Mouse (Mus musculus) neural tube, embryonic 11.5 days (tissue): Measurements from ENCODE around the gene Gm42906. TPM values are rescaled to one million over a fixed set of nuclear protein-coding genes. Genes with fewer than 3 reads are reported as not detected.

Experiments
- ATAC-seq: fragments of 200-750 bp; cut with Nextera tagmentation; 2 replicates; pipeline ENCODE4 v1.8.0; 2017; ENCODE audit warnings: moderate number of reproducible peaks, mild to moderate bottlenecking, moderate TSS enrichment, moderate library complexity; ENCODE audit not compliant: insufficient read depth, low FRiP score, low TSS enrichment
- DNase-seq: peaks from one replicate; pipeline ENCODE4 v3.0.0-alpha.2; 2015; ENCODE audit warnings: low spot score
- H3K27ac ChIP-seq: fragments of 300-500 bp; sonication (generic); 2 replicates; pipeline ENCODE4 v1.5.1; 2014; ENCODE audit warnings: low read depth, mild to moderate bottlenecking, low read length
- H3K27me3 ChIP-seq: fragments of 300-500 bp; sonication (generic); 2 replicates; pipeline ENCODE4 v1.6.1; 2014; ENCODE audit warnings: mild to moderate bottlenecking, low read length, mixed read lengths; ENCODE audit not compliant: control insufficient read depth, insufficient read depth
- H3K36me3 ChIP-seq: fragments of 300-500 bp; sonication (generic); 2 replicates; pipeline ENCODE4 v1.6.1; 2014; ENCODE audit warnings: mild to moderate bottlenecking, low read length, moderate library complexity, mixed read lengths; ENCODE audit not compliant: control insufficient read depth, insufficient read depth
- H3K4me1 ChIP-seq: fragments of 300-500 bp; sonication (generic); 2 replicates; pipeline ENCODE4 v1.6.1; 2014; ENCODE audit warnings: low read length, mixed read lengths; ENCODE audit not compliant: control insufficient read depth, insufficient read depth
- H3K4me2 ChIP-seq: fragments of 300-500 bp; sonication (generic); 2 replicates; pipeline ENCODE4 v1.6.1; 2014; ENCODE audit warnings: low read depth, mild to moderate bottlenecking, moderate library complexity
- H3K4me3 ChIP-seq: fragments of 300-500 bp; sonication (generic); 2 replicates; pipeline ENCODE4 v1.5.1; 2014; ENCODE audit warnings: low read depth, low read length
- H3K9ac ChIP-seq: fragments of 300-500 bp; sonication (generic); 2 replicates; pipeline ENCODE4 v1.6.1; 2014; ENCODE audit warnings: mild to moderate bottlenecking, low read length
- H3K9me3 ChIP-seq: fragments of 300-500 bp; sonication (generic); 2 replicates; pipeline ENCODE4 v1.6.1; 2016; ENCODE audit warnings: low read length; ENCODE audit not compliant: control insufficient read depth
- WGBS: fragments of 180-500 bp; shearing (Covaris S2); extraction: QIAGEN DNeasy Blood & Tissue Kit; methylation state at CpG from one replicate; pipeline ENCODE4 v1.1.7; 2014; 5-methylcytosine and 5-hydroxymethylcytosine counted together
- polyA plus RNA-seq: library from polyadenylated mRNA; unstranded; fragments of >200 nt; fragmentation: Nextera tagmentation; extraction: Ambion mirVana; gene quantifications from 2 replicates; pipeline ENCODE4 v1.2.1, GENCODE M21; 2014

Gm42906 gene
- polyA plus RNA-seq, 1 experiment from 2014 or later, result not detected

DNA sequence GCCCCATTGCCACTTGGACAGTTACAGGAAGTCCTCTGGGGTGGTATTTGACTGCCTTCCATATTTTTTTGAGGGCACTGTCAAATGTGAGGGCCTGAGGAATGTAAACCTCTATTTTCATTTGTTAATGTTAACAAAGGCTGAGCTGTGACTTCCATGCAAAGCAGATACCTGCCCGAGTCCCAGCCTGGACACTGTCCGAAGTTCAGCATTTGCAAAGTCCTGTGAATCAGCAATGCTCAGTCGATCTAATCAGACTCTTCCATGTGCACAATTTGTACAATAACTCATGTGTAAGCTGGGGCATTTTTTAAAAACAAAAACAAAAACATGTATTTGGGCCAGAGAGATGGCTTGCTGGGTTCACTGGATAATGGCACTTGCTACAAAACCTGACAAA, 265.3 kb downstream of the Gm42906 start:
- Histone ChIP-seq H3K36me3 (no peaks in the 10 kb centered on the region), H3K9ac (no peak overlapping the region), H3K27me3 (no peaks in the 10 kb centered on the region), H3K4me3 (no peak overlapping the region), H3K27ac (no peak overlapping the region), H3K9me3 (no peaks in the 10 kb centered on the region), H3K4me1 (no peaks in the 10 kb centered on the region), H3K4me2 (no peak overlapping the region)
- ATAC-seq, result no peak
- DNase-seq, result no peak
- WGBS, result 94% methylated on average over 3 of the region's 3 CpGs

DNA sequence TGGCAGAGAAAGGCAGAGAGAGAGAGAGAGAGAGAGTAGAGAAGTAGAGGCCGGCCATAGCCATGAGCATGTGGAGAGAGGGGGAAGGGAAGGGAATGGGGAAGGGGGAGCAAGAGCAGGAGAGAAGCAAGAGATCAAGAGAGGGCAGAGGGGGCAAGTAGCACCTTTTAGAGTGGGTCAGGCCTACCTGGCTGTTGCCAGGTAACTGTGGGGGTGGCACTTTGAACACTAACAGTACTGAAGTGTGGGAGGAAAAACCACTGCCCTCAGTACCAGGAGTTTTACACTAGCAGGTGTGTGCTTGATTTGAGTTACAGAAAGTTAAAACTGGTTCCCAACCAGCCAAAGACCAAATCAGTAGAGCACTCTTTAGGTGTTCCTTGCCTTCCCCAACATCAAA, 272.7 kb downstream of the Gm42906 start:
- 80% methylated on average over 1 of the region's 1 CpGs for WGBS
- no peak overlapping the region for H3K9ac ChIP-seq
- H3K4me3 ChIP-seq, result no peak overlapping the region
- H3K4me1 ChIP-seq, result no peaks in the 10 kb centered on the region
- H3K36me3 ChIP-seq, result no peaks in the 10 kb centered on the region
- no peak for ATAC-seq
- H3K4me2 ChIP-seq, result no peak overlapping the region
- H3K27ac ChIP-seq, result no peak overlapping the region
- no peaks in the 10 kb centered on the region for H3K27me3 ChIP-seq
- no peaks in the 10 kb centered on the region for H3K9me3 ChIP-seq
- DNase-seq, result no peak

- Histone ChIP-seq H3K4me1 (no peaks in the 10 kb centered on the region), H3K27me3 (no peaks in the 10 kb centered on the region), H3K27ac (no peak overlapping the region), H3K4me2 (no peak overlapping the region), H3K4me3 (no peak overlapping the region), H3K9me3 (no peaks in the 10 kb centered on the region), H3K36me3 (no peaks in the 10 kb centered on the region), H3K9ac (no peak overlapping the region)
- ATAC-seq (no peak), DNase-seq (no peak)
- 34% methylated on average over 3 of the region's 3 CpGs for WGBS
Measured at GRCm38 (mm10) chr5:151154780-151155179, 273.2 kb downstream of the Gm42906 start.

- no peaks in the 10 kb centered on the region for H3K36me3 ChIP-seq
- no peaks in the 10 kb centered on the region for H3K27me3 ChIP-seq
- DNase-seq (no peak), ATAC-seq (no peak)
- H3K4me2 ChIP-seq, result no peak overlapping the region
- 81% methylated on average over 4 of the region's 4 CpGs for WGBS
- H3K4me1 ChIP-seq, result no peaks in the 10 kb centered on the region
- H3K4me3 ChIP-seq, result no peak overlapping the region
- no peak overlapping the region for H3K27ac ChIP-seq
- no peaks in the 10 kb centered on the region for H3K9me3 ChIP-seq
- no peak overlapping the region for H3K9ac ChIP-seq
Measured at GRCm38 (mm10) chr5:151154030-151154429, 273.9 kb downstream of the Gm42906 start.

GRCm38 (mm10) chr5:151151549-151151948, 276.4 kb downstream of the Gm42906 start:
- ATAC-seq (no peak), DNase-seq (no peak)
- Histone ChIP-seq H3K4me1 (no peaks in the 10 kb centered on the region), H3K27ac (no peak overlapping the region), H3K4me3 (no peak overlapping the region), H3K4me2 (no peak overlapping the region), H3K27me3 (no peaks in the 10 kb centered on the region), H3K9me3 (no peaks in the 10 kb centered on the region), H3K9ac (no peak overlapping the region), H3K36me3 (no peaks in the 10 kb centered on the region)
- WGBS, result 95% methylated on average over 9 of the region's 9 CpGs

DNA sequence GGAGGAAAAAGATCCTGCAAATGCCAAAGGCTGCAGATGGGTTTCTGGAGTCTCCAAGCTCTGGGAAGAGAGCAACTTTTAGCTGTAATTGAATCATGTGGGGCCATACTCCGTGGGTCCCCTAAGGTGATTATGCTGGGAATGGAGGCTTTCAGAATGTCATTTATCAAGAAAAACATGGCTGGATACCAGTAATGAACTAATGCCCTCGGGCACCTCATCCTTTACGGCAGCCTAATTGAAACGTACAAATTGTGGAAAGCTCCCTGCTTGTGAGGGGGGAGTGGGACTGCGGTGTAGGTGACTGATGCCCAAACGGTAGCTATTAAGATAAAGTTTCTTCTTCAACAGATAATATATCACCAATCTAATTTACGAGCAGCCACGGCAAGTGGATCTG, 278.5 kb downstream of the Gm42906 start:
- no peaks in the 10 kb centered on the region for H3K9me3 ChIP-seq
- no peak overlapping the region for H3K4me3 ChIP-seq
- no peak overlapping the region for H3K9ac ChIP-seq
- no peak overlapping the region for H3K4me2 ChIP-seq
- H3K27me3 ChIP-seq, result no peaks in the 10 kb centered on the region
- H3K4me1 ChIP-seq, result peaks cover 2% of the 10 kb centered on the region; the same call in 1 of the 2 replicates
- no peak for ATAC-seq
- WGBS, result 53% methylated on average over 8 of the region's 8 CpGs
- no peak overlapping the region for H3K27ac ChIP-seq
- no peaks in the 10 kb centered on the region for H3K36me3 ChIP-seq
- DNase-seq, result peak; percentile 38

DNA sequence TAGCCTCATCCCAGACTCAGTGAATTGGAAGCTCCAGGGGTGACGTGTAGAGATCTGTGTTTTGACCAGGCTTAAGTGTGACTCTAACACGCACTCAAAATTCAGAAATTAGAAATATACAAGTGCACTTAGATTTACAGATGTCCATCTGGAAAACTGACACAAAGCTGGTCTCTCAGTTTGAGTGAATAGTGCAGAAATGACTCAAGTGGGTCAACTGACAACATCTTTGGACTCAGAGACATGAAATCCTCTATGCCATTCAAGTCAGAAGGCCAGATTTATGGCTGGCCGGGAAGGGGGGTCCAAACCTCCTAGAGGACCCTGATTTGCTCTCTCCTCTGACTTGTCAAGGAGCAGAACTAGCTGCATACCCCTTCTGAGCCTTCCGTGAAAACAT, 279.9 kb downstream of the Gm42906 start:
- no peak for ATAC-seq
- WGBS, result 90% methylated on average over 4 of the region's 4 CpGs

DNA sequence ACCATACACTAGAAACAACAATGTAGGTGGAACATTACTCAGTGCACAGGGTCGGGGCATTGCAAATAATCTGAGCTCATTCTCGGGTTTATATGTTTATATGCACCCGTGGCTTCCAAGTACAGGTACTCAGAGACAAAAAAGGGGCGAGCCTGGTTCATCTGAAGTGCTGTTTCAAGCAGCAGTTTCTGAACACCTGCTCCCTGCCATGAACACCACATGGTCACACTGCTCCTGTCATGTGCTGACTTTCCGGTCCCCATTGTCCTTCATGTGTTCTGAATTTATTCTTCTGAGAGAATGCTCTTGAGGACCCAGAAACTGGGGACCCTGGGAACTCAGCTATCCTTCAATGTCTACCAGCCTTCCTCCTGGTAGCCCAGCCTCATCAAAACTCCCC, 282.2 kb downstream of the Gm42906 start:
- H3K4me2 ChIP-seq, result no peak overlapping the region
- H3K36me3 ChIP-seq, result no peaks in the 10 kb centered on the region
- H3K9me3 ChIP-seq, result no peaks in the 10 kb centered on the region
- H3K27me3 ChIP-seq, result no peaks in the 10 kb centered on the region
- ATAC-seq (no peak), DNase-seq (no peak)
- no peak overlapping the region for H3K27ac ChIP-seq
- H3K4me3 ChIP-seq, result no peak overlapping the region
- no peak overlapping the region for H3K9ac ChIP-seq
- 57% methylated on average over 5 of the region's 5 CpGs for WGBS
- peaks cover 20% of the 10 kb centered on the region; the same call in 1 of the 2 replicates for H3K4me1 ChIP-seq

More for the DNA sequence above, 279.9 kb downstream of the Gm42906 start:
- DNase-seq, result no peak
- H3K4me3 ChIP-seq, result no peak overlapping the region
- H3K27ac ChIP-seq, result no peak overlapping the region
- H3K27me3 ChIP-seq, result no peaks in the 10 kb centered on the region
- no peak overlapping the region for H3K4me2 ChIP-seq
- peaks cover 15% of the 10 kb centered on the region; the same call in 1 of the 2 replicates for H3K4me1 ChIP-seq
- H3K9ac ChIP-seq, result no peak overlapping the region
- H3K36me3 ChIP-seq, result no peaks in the 10 kb centered on the region
- no peaks in the 10 kb centered on the region for H3K9me3 ChIP-seq

DNA sequence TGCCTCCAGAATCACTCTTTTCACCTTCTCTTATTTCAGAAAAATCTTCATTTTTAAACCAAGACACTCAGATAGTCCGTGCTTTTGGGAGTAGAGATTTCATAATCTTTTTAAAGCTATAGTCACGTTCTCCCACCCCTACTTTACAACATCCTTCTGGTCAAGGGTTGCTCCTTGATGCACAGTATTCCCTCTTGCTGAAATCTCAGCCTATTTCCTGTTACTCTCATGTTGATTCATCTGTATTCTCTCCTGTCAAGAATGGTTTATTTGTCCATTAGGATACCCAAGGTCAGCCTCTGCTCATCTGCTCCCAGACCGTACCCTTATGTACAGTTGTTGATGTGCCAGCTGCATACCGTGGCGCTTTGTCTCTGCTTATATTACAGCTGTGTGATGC, 284.0 kb downstream of the Gm42906 start:
- H3K9me3 ChIP-seq, result no peaks in the 10 kb centered on the region
- no peaks in the 10 kb centered on the region for H3K36me3 ChIP-seq
- no peak overlapping the region for H3K4me2 ChIP-seq
- H3K9ac ChIP-seq, result no peak overlapping the region
- H3K4me3 ChIP-seq, result no peak overlapping the region
- 62% methylated on average over 5 of the region's 5 CpGs for WGBS
- peaks cover 20% of the 10 kb centered on the region; the same call in 1 of the 2 replicates for H3K4me1 ChIP-seq
- ATAC-seq (no peak), DNase-seq (no peak)
- H3K27ac ChIP-seq, result peak overlapping the region; percentile 83; the same call in 1 of the 2 replicates
- no peaks in the 10 kb centered on the region for H3K27me3 ChIP-seq
